Mouse (Mus musculus) MEL (cell line): ENCODE data around the gene Akr1b8. TPM values are rescaled to one million over a fixed set of nuclear protein-coding genes. Genes with fewer than 3 reads are reported as not detected.
"Not testable (repeated sequence)": the region's sequence is repeated elsewhere in the genome, so short reads cannot be mapped to it uniquely, and the experiment has no call there.

ENCODE experiments used
- DNase-seq: peaks from one replicate; pipeline ENCODE4 v3.0.0; 2011; ENCODE audit warnings: low read depth, low spot score
- H3K27ac ChIP-seq: 2 replicates; pipeline ENCODE4 v1.5.1; 2012; ENCODE audit warnings: low read depth, mild to moderate bottlenecking, control low read depth, low read length, moderate library complexity; ENCODE audit not compliant: control insufficient read depth
- H3K27me3 ChIP-seq, 2 experiments: fragments of 150-350 bp in 1 of 2; sonication (generic) in 1 of 2; 2 replicates each; pipeline ENCODE4 v1.6.1; 2012; ENCODE audit warnings: low read length in 2 of 2, mild to moderate bottlenecking in 2 of 2, improper control_type of control experiment in 1 of 2, moderate library complexity in 1 of 2; ENCODE audit not compliant: insufficient read depth in 2 of 2, control insufficient read depth in 1 of 2
- H3K36me3 ChIP-seq, 2 experiments: 2 replicates each; pipeline ENCODE4 v1.6.1; 2012 to 2014; ENCODE audit warnings: low read length in 2 of 2, improper control_type of control experiment in 1 of 2, inconsistent platforms in 1 of 2, mild to moderate bottlenecking in 1 of 2; ENCODE audit not compliant: insufficient read depth in 2 of 2, control insufficient read depth in 1 of 2
- H3K4me1 ChIP-seq, 2 experiments: fragments of 150-350 bp in 1 of 2; sonication (generic) in 1 of 2; 2 replicates each; pipeline ENCODE4 v1.6.1; 2012; ENCODE audit warnings: low read length in 2 of 2, improper control_type of control experiment in 1 of 2, mild to moderate bottlenecking in 1 of 2; ENCODE audit not compliant: insufficient read depth in 2 of 2, control insufficient read depth in 1 of 2
- H3K4me3 ChIP-seq, 2 experiments: fragments of 150-350 bp in 1 of 2; sonication (generic) in 1 of 2; 2 replicates each; pipeline ENCODE4 v1.5.1; 2012; ENCODE audit warnings: low read depth in 2 of 2, low read length in 2 of 2, mild to moderate bottlenecking in 2 of 2, moderate library complexity in 2 of 2, control low read depth in 1 of 2, improper control_type of control experiment in 1 of 2; ENCODE audit not compliant: control insufficient read depth in 1 of 2, insufficient read depth in 1 of 2
- H3K79me2 ChIP-seq: 2 replicates; pipeline ENCODE4 v1.6.1; 2012; ENCODE audit warnings: mild to moderate bottlenecking, low read length, moderate library complexity; ENCODE audit not compliant: control insufficient read depth, poor library complexity, insufficient read depth
- H3K9ac ChIP-seq: 2 replicates; pipeline ENCODE4 v1.6.1; 2012; ENCODE audit warnings: low read depth, mild to moderate bottlenecking, control low read depth, low read length, moderate library complexity; ENCODE audit not compliant: control insufficient read depth, poor library complexity, severe bottlenecking
- H3K9me3 ChIP-seq: fragments of 150-350 bp; sonication (generic); replicated peaks from 2 replicates; pipeline ENCODE4 v1.6.1; 2012; ENCODE audit warnings: mild to moderate bottlenecking, low read length, improper control_type of control experiment, moderate library complexity; ENCODE audit not compliant: insufficient read depth
- CHD2 ChIP-seq: IDR thresholded peaks from 2 replicates; pipeline ENCODE4 v1.6.1; 2011; ENCODE audit warnings: low read length, improper control_type of control experiment
- CTCF ChIP-seq, 3 experiments: IDR thresholded peaks in 2 of 3; conservative IDR thresholded peaks in 1 of 3; 2 replicates each; pipeline ENCODE4 v1.5.1; 2011 to 2012; ENCODE audit warnings: low read length in 3 of 3, low read depth in 2 of 3, mild to moderate bottlenecking in 2 of 3, improper control_type of control experiment in 1 of 3, inconsistent platforms in 1 of 3, mixed read lengths in 1 of 3, moderate library complexity in 1 of 3; ENCODE audit not compliant: control insufficient read depth in 1 of 3, insufficient read depth in 1 of 3, poor library complexity in 1 of 3, severe bottlenecking in 1 of 3
- E2F4 ChIP-seq: IDR thresholded peaks from 2 replicates; pipeline ENCODE4 v1.6.1; 2011; ENCODE audit warnings: low read depth, low read length, improper control_type of control experiment, borderline replicate concordance
- EP300 ChIP-seq, 2 experiments: IDR thresholded peaks; 2 replicates each; pipeline ENCODE4 v1.6.1; 2011; ENCODE audit warnings: improper control_type of control experiment in 2 of 2, low read length in 2 of 2, low read depth in 1 of 2, mild to moderate bottlenecking in 1 of 2
- ETS1 ChIP-seq: IDR thresholded peaks from 2 replicates; pipeline ENCODE4 v1.6.1; 2012; ENCODE audit warnings: low read depth, mild to moderate bottlenecking, inconsistent platforms, low read length, improper control_type of control experiment, moderate library complexity
- MAZ ChIP-seq: IDR thresholded peaks from 2 replicates; pipeline ENCODE4 v1.6.1; 2012; ENCODE audit warnings: low read depth, mild to moderate bottlenecking, inconsistent platforms, low read length, improper control_type of control experiment
- MXI1 ChIP-seq: IDR thresholded peaks from 2 replicates; pipeline ENCODE4 v1.6.1; 2011; ENCODE audit warnings: mild to moderate bottlenecking, low read depth, low read length, improper control_type of control experiment
- MYB ChIP-seq: IDR thresholded peaks from 2 replicates; pipeline ENCODE4 v1.6.1; 2011; ENCODE audit warnings: mild to moderate bottlenecking, low read depth, low read length, improper control_type of control experiment
- POLR2A ChIP-seq, 2 experiments: IDR thresholded peaks; 2 replicates each; pipeline ENCODE4 v1.6.1; 2011 to 2012; ENCODE audit warnings: low read length in 2 of 2, mild to moderate bottlenecking in 2 of 2, control low read depth in 1 of 2, improper control_type of control experiment in 1 of 2, low read depth in 1 of 2, moderate library complexity in 1 of 2; ENCODE audit not compliant: control insufficient read depth in 1 of 2, insufficient read depth in 1 of 2, poor library complexity in 1 of 2
- POLR2AphosphoS2 ChIP-seq: IDR thresholded peaks from 2 replicates; pipeline ENCODE4 v1.6.1; 2011; ENCODE audit warnings: low read length, improper control_type of control experiment
- RAD21 ChIP-seq: IDR thresholded peaks from 2 replicates; pipeline ENCODE4 v1.6.1; 2011; ENCODE audit warnings: mild to moderate bottlenecking, low read depth, low read length, improper control_type of control experiment
- SMC3 ChIP-seq: IDR thresholded peaks from 2 replicates; pipeline ENCODE4 v1.6.1; 2011; ENCODE audit warnings: low read depth, low read length, improper control_type of control experiment
- TAL1 ChIP-seq: IDR thresholded peaks from 2 replicates; pipeline ENCODE4 v1.6.1; 2012; ENCODE audit warnings: mild to moderate bottlenecking, inconsistent platforms, low read length, moderate library complexity, mixed read lengths
- USF2 ChIP-seq, 2 experiments: IDR thresholded peaks; 2 replicates each; pipeline ENCODE4 v1.6.1; 2011 to 2012; ENCODE audit warnings: improper control_type of control experiment in 2 of 2, low read length in 2 of 2, borderline replicate concordance in 1 of 2, inconsistent platforms in 1 of 2, low read depth in 1 of 2, mild to moderate bottlenecking in 1 of 2; ENCODE audit not compliant: insufficient read depth in 1 of 2
- ZC3H11A ChIP-seq: IDR thresholded peaks from 2 replicates; pipeline ENCODE4 v1.6.1; 2012; ENCODE audit warnings: low read depth, mild to moderate bottlenecking, inconsistent platforms, low read length, improper control_type of control experiment
- ZMIZ1 ChIP-seq: IDR thresholded peaks from 2 replicates; pipeline ENCODE4 v1.6.1; 2012; ENCODE audit warnings: low read depth, mild to moderate bottlenecking, inconsistent platforms, low read length, improper control_type of control experiment, moderate library complexity
- ZNF384 ChIP-seq: IDR thresholded peaks from 2 replicates; pipeline ENCODE4 v1.6.1; 2012; ENCODE audit warnings: low read depth, mild to moderate bottlenecking, inconsistent platforms, low read length, improper control_type of control experiment
- polyA plus RNA-seq, 2 experiments: library from polyadenylated mRNA; stranded (reverse) in 1 of 2; unstranded in 1 of 2; fragments of >175 nt in 1 of 2; fragments of >200 nt in 1 of 2; gene quantifications; 2 replicates each; pipeline versions ENCODE4 v1.2.1 to v1.2.4; 2012; ENCODE audit warnings: low replicate concordance in 2 of 2, low read depth in 1 of 2; ENCODE audit not compliant: insufficient read length in 2 of 2, insufficient read depth in 1 of 2, missing spikeins in 1 of 2
- total RNA-seq: library from RNA; depleted of rRNA; stranded (reverse); fragments of 300-350 nt; gene quantifications from 2 replicates; pipeline ENCODE4 v1.2.3, GENCODE M21; 2012

Akr1b8 gene
- total and polyA plus RNA-seq, 3 experiments, result not detected

- H3K4me3 ChIP-seq, result no peak overlapping the region
- no peak overlapping the region for H3K27ac ChIP-seq
- H3K36me3 ChIP-seq, result no peaks in the 10 kb centered on the region
- no peak overlapping the region for H3K9ac ChIP-seq
- TF ChIP-seq ZC3H11A, result peak; percentile 52
- no peak for TF ChIP-seq CHD2
- no peak for TF ChIP-seq EP300 (IDR thresholded peaks at IDR 0.05; ENCODE audit: low read depth in 1 of 2, low read length in 2 of 2)
- TF ChIP-seq RAD21, result peak; percentile 74
- peak; percentile 64 for TF ChIP-seq SMC3
- no peak for TF ChIP-seq MYB
- TF ChIP-seq CTCF (IDR thresholded peaks at IDR 0.05 in 2 of 3, conservative IDR thresholded peaks at IDR 0.05 in 1 of 3; ENCODE audit: control insufficient read depth in 1 of 3, insufficient read depth in 1 of 3, low read depth in 2 of 3, low read length in 3 of 3, poor library complexity in 1 of 3, severe bottlenecking in 1 of 3), result peak; percentile 76 to 88 (median 78)
- no peak for TF ChIP-seq MXI1
- TF ChIP-seq ZMIZ1, result no peak
- peak; percentile 43; the same call in 1 of the 2 replicates for TF ChIP-seq MAZ
- no peak for TF ChIP-seq ZNF384
- TF ChIP-seq, all 39 proteins: peak for 5
- no peaks in the 10 kb centered on the region for H3K79me2 ChIP-seq
- H3K27me3 ChIP-seq, result peaks cover 0 to 3% of the 10 kb centered on the region in 2 experiments; a peak in 2 of 4 replicates
- no peaks in the 10 kb centered on the region for H3K9me3 ChIP-seq
- no peaks in the 10 kb centered on the region for H3K4me1 ChIP-seq
- peak; percentile 67 for DNase-seq
Observed at GRCm38 (mm10) chr6:34346096-34346898, 7.6 kb upstream of the Akr1b8 start.

- Histone ChIP-seq H3K9me3 (no peaks in the 10 kb centered on the region), H3K79me2 (no peaks in the 10 kb centered on the region)
Observed at GRCm38 (mm10) chr6:34350037-34350699, 3.8 kb upstream of the Akr1b8 start.

GRCm38 (mm10) chr6:34351481-34351880, 2.4 kb upstream of the Akr1b8 start:
- H3K27me3 ChIP-seq, DNase-seq: not testable (repeated sequence)

More at GRCm38 (mm10) chr6:34350037-34350699, 3.8 kb upstream of the Akr1b8 start:
- no peak for DNase-seq
- no peak overlapping the region for H3K27ac ChIP-seq
- H3K9ac ChIP-seq, result no peak overlapping the region
- H3K36me3 ChIP-seq, result no peaks in the 10 kb centered on the region
- H3K4me3 ChIP-seq, result no peak overlapping the region
- H3K4me1 ChIP-seq, result no peaks in the 10 kb centered on the region
- peaks cover 2 to 6% of the 10 kb centered on the region in 2 experiments; a peak in 3 of 4 replicates for H3K27me3 ChIP-seq
- no peak for TF ChIP-seq ZNF384
- TF ChIP-seq POLR2AphosphoS2, result no peak
- no peak for TF ChIP-seq POLR2A (IDR thresholded peaks at IDR 0.05; ENCODE audit: control insufficient read depth in 1 of 2, insufficient read depth in 1 of 2, low read depth in 1 of 2, low read length in 2 of 2, poor library complexity in 1 of 2)
- no peak for TF ChIP-seq USF2 (IDR thresholded peaks at IDR 0.05; ENCODE audit: borderline replicate concordance in 1 of 2, insufficient read depth in 1 of 2, low read depth in 1 of 2, low read length in 2 of 2)
- TF ChIP-seq MYB, result no peak
- no peak for TF ChIP-seq CHD2
- no peak for TF ChIP-seq TAL1
- no peak for TF ChIP-seq ZMIZ1
- no peak for TF ChIP-seq E2F4
- TF ChIP-seq ETS1, result no peak

More at GRCm38 (mm10) chr6:34351481-34351880, 2.4 kb upstream of the Akr1b8 start:
- not testable (repeated sequence) for H3K9me3 ChIP-seq, H3K79me2 ChIP-seq, H3K9ac ChIP-seq, H3K36me3 ChIP-seq, H3K4me1 ChIP-seq, H3K27ac ChIP-seq, H3K4me3 ChIP-seq
